Mouse (Mus musculus) brown adipose tissue, adult 24 weeks (tissue): ENCODE measurements around the gene Slc15a1. TPM values are rescaled to one million over a fixed set of nuclear protein-coding genes. Genes with fewer than 3 reads are reported as not detected.
A peak's percentile ranks its signal among the peaks of the same experiment; 100 is the strongest.

Experiments
- H3K27ac ChIP-seq: fragments of 200-500 bp; replicated peaks from 2 replicates; pipeline ENCODE4 v1.5.1; 2012; ENCODE audit warnings: low read depth, mild to moderate bottlenecking, low read length
- H3K4me1 ChIP-seq: fragments of 200-500 bp; 2 replicates; pipeline ENCODE4 v1.6.1; 2012; ENCODE audit warnings: low read length, mixed read lengths; ENCODE audit not compliant: control insufficient read depth, insufficient read depth, insufficient read length
- H3K4me3 ChIP-seq: fragments of 200-500 bp; 2 replicates; pipeline ENCODE4 v1.5.1; 2012; ENCODE audit warnings: low read depth, mild to moderate bottlenecking, low read length, moderate library complexity; ENCODE audit not compliant: insufficient read depth
- polyA plus RNA-seq: library from polyadenylated mRNA; stranded (reverse); fragments of >200 nt; gene quantifications from 2 replicates; pipeline ENCODE4 v1.2.4, GENCODE M21; 2012; ENCODE audit not compliant: missing spikeins, insufficient read depth, insufficient read length

Slc15a1 gene
- polyA plus RNA-seq, 1 experiment, result not detected

DNA sequence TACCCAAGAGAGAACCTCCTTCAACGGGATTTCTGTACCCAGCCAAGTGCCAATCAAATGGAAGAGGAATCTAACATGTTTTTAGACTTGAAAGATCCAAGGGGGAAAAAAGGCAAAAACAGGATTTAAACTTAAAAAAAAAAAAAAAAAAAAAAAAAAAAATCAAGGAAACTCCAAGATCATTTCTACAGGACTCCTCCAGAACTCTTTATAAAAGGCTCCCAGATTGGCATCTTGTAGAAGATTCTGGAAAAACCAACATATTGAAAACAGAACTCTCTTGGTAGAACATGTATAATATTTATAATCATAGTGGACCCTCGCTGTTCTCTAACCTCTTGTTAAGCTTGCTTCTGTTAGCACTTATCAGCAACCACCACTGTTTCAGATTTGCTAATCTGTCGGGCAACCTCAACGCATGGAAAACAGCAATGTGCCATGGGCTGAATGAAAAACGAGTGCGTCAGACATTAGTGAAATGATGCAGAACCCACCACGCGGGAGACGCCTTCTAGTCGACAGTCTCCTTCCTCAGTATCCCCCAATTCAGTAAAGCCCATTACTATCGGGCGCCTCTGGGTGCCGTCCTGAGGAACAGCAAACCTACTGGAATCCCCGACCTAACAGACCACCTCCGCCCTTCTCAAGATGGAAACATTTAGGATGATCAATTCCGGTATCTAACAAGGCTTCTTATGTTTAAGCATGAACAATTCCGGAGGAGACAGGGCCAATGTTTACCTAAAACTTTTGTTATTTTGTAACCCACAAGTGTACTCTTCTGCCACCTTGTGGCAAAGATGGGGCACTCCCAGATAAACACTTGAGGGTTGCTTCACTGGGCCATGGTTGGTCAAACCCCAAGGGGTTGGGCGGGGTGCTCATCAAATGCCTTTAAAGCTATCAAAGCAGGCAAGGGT lies 54.3 kb downstream of the Slc15a1 start:
- Histone ChIP-seq H3K27ac (no peak overlapping the region), H3K4me3 (peak overlapping the region; percentile 42), H3K4me1 (no peaks in the 10 kb centered on the region; the same call in 1 of the 2 replicates)

DNA sequence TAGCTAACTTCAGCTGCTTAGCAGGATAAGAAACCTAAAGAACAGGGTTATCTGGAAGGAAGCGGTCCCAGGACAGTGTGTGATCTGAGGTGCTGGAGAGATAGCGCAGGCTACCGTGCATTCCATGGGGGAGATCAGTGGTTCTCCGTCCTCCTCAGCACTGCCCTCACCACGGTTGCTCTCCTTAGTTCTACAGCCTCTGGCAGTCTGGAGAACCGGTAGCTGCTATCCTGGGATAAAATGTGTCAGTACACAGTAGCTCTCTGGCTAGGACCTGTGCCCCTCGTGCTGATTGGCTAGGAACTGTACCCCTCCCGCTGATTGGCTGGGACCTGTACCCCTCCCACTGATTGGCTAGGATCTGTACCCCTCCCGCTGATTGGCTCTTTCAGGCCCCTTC lies 58.1 kb downstream of the Slc15a1 start:
- Histone ChIP-seq H3K4me3 (no peak overlapping the region), H3K4me1 (no peaks in the 10 kb centered on the region; the same call in 1 of the 2 replicates), H3K27ac (no peak overlapping the region)

GRCm38 (mm10) chr14:121445194-121445593 lies 59.9 kb downstream of the Slc15a1 start:
- Histone ChIP-seq H3K27ac (no peak overlapping the region), H3K4me1 (no peaks in the 10 kb centered on the region), H3K4me3 (no peak overlapping the region)

- Histone ChIP-seq H3K4me1 (no peaks in the 10 kb centered on the region), H3K4me3 (no peak overlapping the region), H3K27ac (no peak overlapping the region)
These were observed 64.2 kb downstream of the Slc15a1 start for GRCm38 (mm10) chr14:121440807-121441206.

GRCm38 (mm10) chr14:121437026-121437425 lies 68.0 kb downstream of the Slc15a1 start:
- Histone ChIP-seq H3K27ac (no peak overlapping the region), H3K4me1 (no peaks in the 10 kb centered on the region), H3K4me3 (no peak overlapping the region)

GRCm38 (mm10) chr14:121436455-121436854 lies 68.6 kb downstream of the Slc15a1 start:
- H3K27ac ChIP-seq, result no peak overlapping the region
- no peaks in the 10 kb centered on the region for H3K4me1 ChIP-seq
- no peak overlapping the region for H3K4me3 ChIP-seq

DNA sequence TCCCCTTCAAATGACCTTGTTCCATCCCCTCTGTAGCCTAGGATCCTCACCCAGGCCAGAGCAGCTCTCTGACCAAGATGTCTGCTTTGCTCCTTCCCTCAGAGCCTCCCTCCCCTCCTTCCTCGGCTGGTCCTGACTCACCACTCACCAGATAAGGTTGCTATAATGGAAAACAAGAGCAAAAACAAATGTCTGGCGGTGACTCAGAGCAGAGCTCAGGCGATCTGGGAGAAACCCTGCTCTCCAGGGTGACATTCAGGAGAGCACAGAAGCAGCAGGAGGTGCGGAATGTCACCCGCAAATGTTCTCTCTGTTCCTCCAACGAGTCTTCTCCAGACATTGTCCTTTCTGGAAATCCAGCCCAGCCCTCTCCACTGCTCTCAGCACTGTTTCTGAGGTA lies 69.3 kb downstream of the Slc15a1 start:
- Histone ChIP-seq H3K4me1 (no peaks in the 10 kb centered on the region), H3K4me3 (no peak overlapping the region), H3K27ac (no peak overlapping the region)

GRCm38 (mm10) chr14:121431261-121431660 lies 73.8 kb downstream of the Slc15a1 start:
- no peak overlapping the region for H3K4me3 ChIP-seq
- H3K4me1 ChIP-seq, result no peaks in the 10 kb centered on the region
- H3K27ac ChIP-seq, result no peak overlapping the region

GRCm38 (mm10) chr14:121429854-121430535 lies 75.1 kb downstream of the Slc15a1 start:
- Histone ChIP-seq H3K4me3 (no peak overlapping the region), H3K4me1 (no peaks in the 10 kb centered on the region), H3K27ac (no peak overlapping the region)

- H3K4me3 ChIP-seq, result no peak overlapping the region
- H3K4me1 ChIP-seq, result peaks cover 7% of the 10 kb centered on the region; the same call in 1 of the 2 replicates
- H3K27ac ChIP-seq, result no peak overlapping the region
These were observed 76.9 kb downstream of the Slc15a1 start for GRCm38 (mm10) chr14:121428148-121428547.

- H3K4me1 ChIP-seq, result peaks cover 16% of the 10 kb centered on the region; the same call in 1 of the 2 replicates
- H3K27ac ChIP-seq, result no peak overlapping the region
- no peak overlapping the region for H3K4me3 ChIP-seq
These were observed 78.3 kb downstream of the Slc15a1 start for GRCm38 (mm10) chr14:121426743-121427142.

- Histone ChIP-seq H3K4me1 (peaks cover 16% of the 10 kb centered on the region; the same call in 1 of the 2 replicates), H3K4me3 (no peak overlapping the region), H3K27ac (no peak overlapping the region)
These were observed 79.9 kb downstream of the Slc15a1 start for GRCm38 (mm10) chr14:121425004-121425793.

GRCm38 (mm10) chr14:121423341-121423751 lies 81.7 kb downstream of the Slc15a1 start:
- Histone ChIP-seq H3K4me3 (no peak overlapping the region), H3K4me1 (peaks cover 16% of the 10 kb centered on the region; the same call in 1 of the 2 replicates), H3K27ac (peak overlapping the region; percentile 68)

GRCm38 (mm10) chr14:121422664-121423340 lies 82.2 kb downstream of the Slc15a1 start:
- Histone ChIP-seq H3K27ac (peak overlapping the region; percentile 80), H3K4me1 (peaks cover 16% of the 10 kb centered on the region; the same call in 1 of the 2 replicates), H3K4me3 (0 out of 2 replicates have a peak overlapping the region, but pooled peaks have one; percentile 5)
